8 mouse cellular contexts compared by ENCODE assay signal in the genomic region with DNA sequence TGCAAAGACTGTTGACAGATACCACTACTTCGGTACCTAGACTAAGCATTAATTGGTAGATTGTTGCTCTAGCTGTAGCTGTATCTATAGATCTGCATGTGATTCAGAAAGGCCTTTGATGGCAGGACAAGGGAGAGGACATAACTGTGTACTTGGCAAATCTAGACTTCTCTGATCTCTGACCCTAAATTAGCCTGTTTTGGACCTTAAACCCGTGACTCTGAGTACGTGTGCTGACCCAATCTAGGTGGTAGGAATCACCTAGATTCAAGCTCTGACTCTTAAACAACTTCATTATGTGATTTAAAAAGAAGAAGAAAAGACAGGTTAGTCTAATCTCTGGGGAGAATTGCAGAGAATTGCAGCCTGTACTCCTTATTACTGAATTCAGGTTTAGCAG. TPM values are rescaled to one million over a fixed set of nuclear protein-coding genes. Genes with fewer than 3 reads are reported as not detected.
DNase-seq lines count a peak whose midpoint lies in the region; ATAC-seq lines count a peak whose summit lies in the region.

A gene (plus strand): TSS at position 221 of the 400 bp plus-strand sequence.

- H3K36me3 ChIP-seq in neural tube, embryonic 11.5 days (ENCODE audit: control insufficient read depth, insufficient read depth, low read length), result peaks cover 6% of the 10 kb centered on the region; the same call in 1 of the 2 replicates
- H3K36me3 ChIP-seq in embryonic facial prominence, embryonic 12.5 days, result peaks cover 16% of the 10 kb centered on the region
- H3K36me3 ChIP-seq in hindbrain, embryonic 11.5 days (ENCODE audit: control insufficient read depth, insufficient read depth, low read length), result no peaks in the 10 kb centered on the region
- peaks cover 22% of the 10 kb centered on the region for H3K36me3 ChIP-seq in liver, embryonic 12.5 days

- WGBS in neural tube, embryonic 11.5 days, result 94% methylated on average over 3 of the region's 3 CpGs
- WGBS in embryonic facial prominence, embryonic 12.5 days, result 93% methylated on average over 3 of the region's 3 CpGs
- WGBS in hindbrain, embryonic 11.5 days, result 93% methylated on average over 3 of the region's 3 CpGs
- 85% methylated on average over 3 of the region's 3 CpGs for WGBS in liver, embryonic 12.5 days (ENCODE audit: insufficient replicate concordance)

- no peaks in the 10 kb centered on the region for H3K4me1 ChIP-seq in neural tube, embryonic 11.5 days (ENCODE audit: control insufficient read depth, insufficient read depth, low read length)
- peaks cover 4% of the 10 kb centered on the region; the same call in 1 of the 2 replicates for H3K4me1 ChIP-seq in embryonic facial prominence, embryonic 12.5 days
- no peaks in the 10 kb centered on the region for H3K4me1 ChIP-seq in hindbrain, embryonic 11.5 days (replicated peaks; ENCODE audit: control insufficient read depth, insufficient read depth, low read length)
- peaks cover 44% of the 10 kb centered on the region for H3K4me1 ChIP-seq in liver, embryonic 12.5 days

- H3K4me2 ChIP-seq in neural tube, embryonic 11.5 days (ENCODE audit: low read depth), result no peak within 1 kb of the TSS
- no peak within 1 kb of the TSS for H3K4me2 ChIP-seq in embryonic facial prominence, embryonic 12.5 days (replicated peaks)
- no peak within 1 kb of the TSS for H3K4me2 ChIP-seq in hindbrain, embryonic 11.5 days (replicated peaks; ENCODE audit: low read depth, low read length)
- no peak within 1 kb of the TSS for H3K4me2 ChIP-seq in liver, embryonic 12.5 days

- H3K9ac ChIP-seq in neural tube, embryonic 11.5 days (ENCODE audit: low read length), result no peak within 1 kb of the TSS
- no peak within 1 kb of the TSS for H3K9ac ChIP-seq in embryonic facial prominence, embryonic 12.5 days
- no peak within 1 kb of the TSS for H3K9ac ChIP-seq in hindbrain, embryonic 11.5 days (ENCODE audit: low read depth, low read length)
- no peak within 1 kb of the TSS for H3K9ac ChIP-seq in liver, embryonic 12.5 days

- intact Hi-C loops in gastrocnemius, postnatal 36 days (cut with DNase I), result loop anchor here (5.0 kb wide), 2 partner anchors 43 to 307 kb away; no protein-coding TSS in a partner anchor

- ATAC-seq in neural tube, embryonic 11.5 days (ENCODE audit: insufficient read depth, low FRiP score, low TSS enrichment), result no peak
- no peak for ATAC-seq in embryonic facial prominence, embryonic 12.5 days (ENCODE audit: insufficient number of reproducible peaks, insufficient read depth, low FRiP score, low TSS enrichment)
- no peak for ATAC-seq in hindbrain, embryonic 11.5 days (ENCODE audit: low FRiP score)
- ATAC-seq in liver, embryonic 12.5 days, result no peak

- DNase-seq in neural tube, embryonic 11.5 days (ENCODE audit: low spot score), result no peak
- DNase-seq in neural tube, embryonic 10.5 days (ENCODE audit: extremely low spot score, low spot score), result no peak
- no peak for DNase-seq in hindbrain, embryonic 11.5 days (ENCODE audit: low spot score)
- no peak for DNase-seq in urinary bladder, postnatal 14 days (ENCODE audit: low spot score)
- no peak for DNase-seq in gastrocnemius, postnatal 36 days
- no peak for DNase-seq in retina, embryonic 14.5 days (ENCODE audit: low spot score)

- no peak within 1 kb of the TSS for H3K4me3 ChIP-seq in neural tube, embryonic 11.5 days (ENCODE audit: low read depth, low read length)
- no peak within 1 kb of the TSS for H3K4me3 ChIP-seq in embryonic facial prominence, embryonic 12.5 days
- H3K4me3 ChIP-seq in hindbrain, embryonic 11.5 days (ENCODE audit: low read depth, low read length), result no peak within 1 kb of the TSS
- no peak within 1 kb of the TSS for H3K4me3 ChIP-seq in liver, embryonic 12.5 days

- no peaks in the 10 kb centered on the region for H3K27me3 ChIP-seq in neural tube, embryonic 11.5 days (ENCODE audit: control insufficient read depth, insufficient read depth, low read length)
- H3K27me3 ChIP-seq in embryonic facial prominence, embryonic 12.5 days, result no peaks in the 10 kb centered on the region
- H3K27me3 ChIP-seq in hindbrain, embryonic 11.5 days (ENCODE audit: control insufficient read depth, insufficient read depth, low read length), result no peaks in the 10 kb centered on the region
- H3K27me3 ChIP-seq in liver, embryonic 12.5 days (replicated peaks), result no peaks in the 10 kb centered on the region

- H3K9me3 ChIP-seq in neural tube, embryonic 11.5 days (ENCODE audit: control insufficient read depth, low read length), result no peaks in the 10 kb centered on the region
- H3K9me3 ChIP-seq in embryonic facial prominence, embryonic 12.5 days, result no peaks in the 10 kb centered on the region
- no peaks in the 10 kb centered on the region for H3K9me3 ChIP-seq in hindbrain, embryonic 11.5 days (ENCODE audit: control insufficient read depth, low read length)
- H3K9me3 ChIP-seq in liver, embryonic 12.5 days (replicated peaks), result no peaks in the 10 kb centered on the region

- H3K27ac ChIP-seq in neural tube, embryonic 11.5 days (ENCODE audit: low read depth, low read length), result no peak within 1 kb of the TSS
- H3K27ac ChIP-seq in embryonic facial prominence, embryonic 12.5 days, result no peak within 1 kb of the TSS
- H3K27ac ChIP-seq in hindbrain, embryonic 11.5 days (ENCODE audit: low read depth, low read length), result no peak within 1 kb of the TSS
- H3K27ac ChIP-seq in liver, embryonic 12.5 days, result no peak within 1 kb of the TSS

RNA-seq across cellular contexts. Expression of the gene that starts here (rescaled TPM):
- polyA plus RNA-seq in neural tube, embryonic 11.5 days (2014; fragmentation: Nextera tagmentation; extraction: Ambion mirVana), result 121 and 122 TPM in 2 replicates
- 96.2 and 96.6 TPM in 2 replicates for polyA plus RNA-seq in embryonic facial prominence, embryonic 12.5 days (2016; fragmentation: Nextera tagmentation; extraction: Ambion mirVana)
- 105 and 118 TPM in 2 replicates for polyA plus RNA-seq in hindbrain, embryonic 11.5 days (2014; fragmentation: Nextera tagmentation; extraction: Ambion mirVana)
- 131 and 137 TPM in 2 replicates for polyA plus RNA-seq in liver, embryonic 12.5 days (2016; fragmentation: Nextera tagmentation; extraction: Ambion mirVana)
- total RNA-seq in gastrocnemius, postnatal 36 days (2021), result 1 to 10 TPM; 4.9 to 5.9 TPM
